Mouse (Mus musculus): ENCODE data around the gene Unc93a2.
"Not testable (repeated sequence)": the region's sequence is repeated elsewhere in the genome, so short reads cannot be mapped to it uniquely, and the experiment has no call there.

The Unc93a2 gene

GRCm38 (mm10) chr17:7371879-7372278 lies 13.4 kb downstream of the Unc93a2 start, which contains the start of gene Gm49630:
Gm49630 (minus strand) TSS chr17:7371979.
- DNase-seq (ENCODE audit: low read depth, low spot score) = not testable (repeated sequence)

- DNase-seq (ENCODE audit: low read depth, low spot score) = not testable (repeated sequence)
Observed at GRCm38 (mm10) chr17:7369401-7369800, 15.9 kb downstream of the Unc93a2 start.

GRCm38 (mm10) chr17:7366676-7367374 lies 18.4 kb downstream of the Unc93a2 start:
- not testable (repeated sequence) for DNase-seq (ENCODE audit: low read depth, low spot score)

GRCm38 (mm10) chr17:7366265-7366664 lies 19.0 kb downstream of the Unc93a2 start:
- DNase-seq (ENCODE audit: low read depth, low spot score) = not testable (repeated sequence)

GRCm38 (mm10) chr17:7365615-7366014 lies 19.6 kb downstream of the Unc93a2 start:
- DNase-seq (ENCODE audit: low read depth, low spot score) = not testable (repeated sequence)

- DNase-seq (ENCODE audit: low read depth, low spot score) = not testable (repeated sequence)
Observed at GRCm38 (mm10) chr17:7360749-7361465, 24.4 kb downstream of the Unc93a2 start.

GRCm38 (mm10) chr17:7359806-7360205 lies 25.5 kb downstream of the Unc93a2 start:
- DNase-seq (ENCODE audit: low read depth, low spot score) = not testable (repeated sequence)

- not testable (repeated sequence) for DNase-seq (ENCODE audit: low read depth, low spot score)
Observed at GRCm38 (mm10) chr17:7352596-7352995, 32.7 kb downstream of the Unc93a2 start, which contains the start of gene Ttll2. Ttll2 (minus strand) TSS chr17:7352696.

GRCm38 (mm10) chr17:7348765-7349164 lies 36.5 kb downstream of the Unc93a2 start:
- DNase-seq (ENCODE audit: low read depth, low spot score) = not testable (repeated sequence)

- not testable (repeated sequence) for DNase-seq (ENCODE audit: low read depth, low spot score)
Observed at GRCm38 (mm10) chr17:7337381-7337780, 47.9 kb downstream of the Unc93a2 start.

GRCm38 (mm10) chr17:7332745-7333144 lies 52.5 kb downstream of the Unc93a2 start:
- not testable (repeated sequence) for DNase-seq (ENCODE audit: low read depth, low spot score)

- not testable (repeated sequence) for DNase-seq (ENCODE audit: low read depth, low spot score)
Observed at GRCm38 (mm10) chr17:7326415-7326814, 58.8 kb downstream of the Unc93a2 start.

- not testable (repeated sequence) for DNase-seq (ENCODE audit: low read depth, low spot score)
Observed at GRCm38 (mm10) chr17:7324346-7324745, 60.9 kb downstream of the Unc93a2 start, which contains the start of gene Tcp10a. Tcp10a (plus strand) TSS chr17:7324646.

GRCm38 (mm10) chr17:7319789-7320188 lies 65.5 kb downstream of the Unc93a2 start:
- DNase-seq (ENCODE audit: low read depth, low spot score) = peak; percentile 38

- DNase-seq (ENCODE audit: low read depth, low spot score) = not testable (repeated sequence)
Observed at GRCm38 (mm10) chr17:7315693-7316382, 69.4 kb downstream of the Unc93a2 start.

Data from A20 (cell line).